Mouse (Mus musculus) embryonic facial prominence, embryonic 11.5 days (tissue): ENCODE results near the gene Eno4. TPM values are rescaled to one million over a fixed set of nuclear protein-coding genes. Genes with fewer than 3 reads are reported as not detected.

Experiments used
- ATAC-seq: fragments of 200-750 bp; cut with Nextera tagmentation; replicated peaks from 2 replicates; pipeline ENCODE4 v1.8.0; 2017; ENCODE audit warnings: low read depth; ENCODE audit not compliant: insufficient number of reproducible peaks, low FRiP score, low TSS enrichment
- DNase-seq: peaks from one replicate; pipeline ENCODE4 v3.0.0-alpha.2; 2015; ENCODE audit warnings: low spot score
- H3K27ac ChIP-seq: fragments of 300-500 bp; sonication (generic); replicated peaks from 2 replicates; pipeline ENCODE4 v1.5.1; 2014; ENCODE audit warnings: mild to moderate bottlenecking, low read depth, low read length, control low read depth
- H3K27me3 ChIP-seq: fragments of 300-500 bp; sonication (generic); 2 replicates; pipeline ENCODE4 v1.6.1; 2014; ENCODE audit warnings: mild to moderate bottlenecking, low read length, moderate library complexity, mixed read lengths; ENCODE audit not compliant: control insufficient read depth, insufficient read depth
- H3K36me3 ChIP-seq: fragments of 300-500 bp; sonication (generic); replicated peaks from 2 replicates; pipeline ENCODE4 v1.6.1; 2014; ENCODE audit warnings: low read depth, mild to moderate bottlenecking, low read length, moderate library complexity, mixed read lengths; ENCODE audit not compliant: control insufficient read depth, insufficient read depth
- H3K4me1 ChIP-seq: fragments of 300-500 bp; sonication (generic); 2 replicates; pipeline ENCODE4 v1.6.1; 2014; ENCODE audit warnings: low read length, mixed read lengths; ENCODE audit not compliant: control insufficient read depth, insufficient read depth
- H3K4me2 ChIP-seq: fragments of 300-500 bp; sonication (generic); 2 replicates; pipeline ENCODE4 v1.6.1; 2014; ENCODE audit warnings: low read depth, mild to moderate bottlenecking, control low read depth, low read length, moderate library complexity
- H3K4me3 ChIP-seq: fragments of 300-500 bp; sonication (generic); 2 replicates; pipeline ENCODE4 v1.5.1; 2014; ENCODE audit warnings: low read depth, low read length, control low read depth
- H3K9ac ChIP-seq: fragments of 300-500 bp; sonication (generic); replicated peaks from 2 replicates; pipeline ENCODE4 v1.6.1; 2014; ENCODE audit warnings: mild to moderate bottlenecking, control low read depth, low read length
- H3K9me3 ChIP-seq: fragments of 300-500 bp; sonication (generic); replicated peaks from 2 replicates; pipeline ENCODE4 v1.6.1; 2016; ENCODE audit warnings: mild to moderate bottlenecking, low read length, inconsistent platforms, mixed read lengths; ENCODE audit not compliant: control insufficient read depth
- WGBS: fragments of 180-500 bp; shearing (Covaris S2); extraction: QIAGEN DNeasy Blood & Tissue Kit; methylation state at CpG from one replicate; pipeline ENCODE4 v1.1.7; 2014; 5-methylcytosine and 5-hydroxymethylcytosine counted together
- polyA plus RNA-seq: library from polyadenylated mRNA; unstranded; fragments of >200 nt; fragmentation: Nextera tagmentation; extraction: Ambion mirVana; gene quantifications from 2 replicates; pipeline ENCODE4 v1.2.1, GENCODE M21; 2014

Gene Eno4
- polyA plus RNA-seq, 1 experiment from 2014 or later = 0.66 TPM

GRCm38 (mm10) chr19:58951521-58951920 lies 8.3 kb downstream of the Eno4 start:
- H3K4me2 ChIP-seq = no peak overlapping the region
- peaks cover 3% of the 10 kb centered on the region; the same call in 1 of the 2 replicates for H3K27me3 ChIP-seq
- no peak overlapping the region for H3K27ac ChIP-seq
- ATAC-seq = no peak
- no peaks in the 10 kb centered on the region for H3K9me3 ChIP-seq
- H3K9ac ChIP-seq = no peak overlapping the region
- no peak for DNase-seq
- 79% methylated on average over 3 of the region's 3 CpGs for WGBS
- no peaks in the 10 kb centered on the region for H3K4me1 ChIP-seq
- no peak overlapping the region for H3K4me3 ChIP-seq
- no peaks in the 10 kb centered on the region for H3K36me3 ChIP-seq

- 78% methylated on average over 12 of the region's 13 CpGs for WGBS
- Histone ChIP-seq H3K27ac (no peak overlapping the region), H3K9me3 (no peaks in the 10 kb centered on the region), H3K4me2 (no peak overlapping the region), H3K27me3 (peaks cover 3% of the 10 kb centered on the region; the same call in 1 of the 2 replicates), H3K4me1 (no peaks in the 10 kb centered on the region), H3K4me3 (no peak overlapping the region), H3K9ac (no peak overlapping the region), H3K36me3 (no peaks in the 10 kb centered on the region)
- DNase-seq = no peak
- no peak for ATAC-seq
Observed at GRCm38 (mm10) chr19:58952236-58952635, 9.0 kb downstream of the Eno4 start.

- H3K27me3 ChIP-seq = peaks cover 3% of the 10 kb centered on the region; the same call in 1 of the 2 replicates
- H3K9ac ChIP-seq = no peak overlapping the region
- 92% methylated on average over 8 of the region's 8 CpGs for WGBS
- H3K36me3 ChIP-seq = no peaks in the 10 kb centered on the region
- H3K4me2 ChIP-seq = no peak overlapping the region
- no peaks in the 10 kb centered on the region for H3K9me3 ChIP-seq
- no peak for DNase-seq
- no peak for ATAC-seq
- no peak overlapping the region for H3K4me3 ChIP-seq
- H3K27ac ChIP-seq = no peak overlapping the region
- H3K4me1 ChIP-seq = no peaks in the 10 kb centered on the region
Observed at GRCm38 (mm10) chr19:58954779-58955178, 11.6 kb downstream of the Eno4 start.

- Histone ChIP-seq H3K27me3 (no peaks in the 10 kb centered on the region), H3K27ac (no peak overlapping the region), H3K4me1 (no peaks in the 10 kb centered on the region), H3K9ac (no peak overlapping the region), H3K36me3 (no peaks in the 10 kb centered on the region), H3K4me2 (no peak overlapping the region), H3K4me3 (no peak overlapping the region), H3K9me3 (no peaks in the 10 kb centered on the region)
- DNase-seq = no peak
- 81% methylated on average over 8 of the region's 8 CpGs for WGBS
- ATAC-seq = no peak
Observed at GRCm38 (mm10) chr19:58963011-58963410, 19.8 kb downstream of the Eno4 start.

DNA sequence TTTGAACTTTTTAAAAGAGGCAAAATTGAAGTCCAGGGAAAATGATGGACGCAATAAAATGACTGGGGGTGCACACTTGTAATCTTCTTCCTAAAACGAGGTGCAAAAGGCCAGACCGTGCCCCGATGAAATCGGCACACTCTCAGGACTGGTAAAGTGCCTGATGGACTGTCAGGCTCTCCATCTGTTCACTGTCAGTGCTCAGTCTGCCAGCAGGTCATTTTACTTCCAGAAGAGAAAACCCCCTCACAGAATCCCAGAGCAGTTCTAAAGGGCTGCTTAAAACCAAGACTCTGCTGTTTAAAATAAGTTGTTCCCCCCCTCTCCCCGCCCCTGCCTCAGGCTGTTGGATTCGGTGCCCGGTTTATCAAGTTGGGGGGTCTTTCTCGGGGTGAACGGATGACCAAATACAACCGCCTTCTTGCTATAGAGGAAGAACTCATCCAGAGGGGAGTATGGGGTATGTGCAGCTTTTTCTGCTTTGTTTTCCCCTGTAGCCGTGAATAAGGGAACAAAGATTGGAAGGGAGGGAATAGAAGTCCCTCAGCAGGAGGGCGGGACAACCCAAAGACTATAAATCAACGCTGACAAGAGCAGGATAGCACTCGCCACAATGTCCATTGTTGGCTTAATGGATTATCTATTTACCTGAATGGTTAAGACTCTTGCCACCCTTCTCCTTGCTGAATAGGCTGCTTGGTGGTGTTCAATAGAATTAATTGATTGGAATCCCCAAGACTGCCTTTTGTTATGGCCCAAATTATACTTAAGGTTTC lies 25.7 kb downstream of the Eno4 start:
- Histone ChIP-seq H3K36me3 (no peaks in the 10 kb centered on the region), H3K27me3 (no peaks in the 10 kb centered on the region), H3K9me3 (no peaks in the 10 kb centered on the region), H3K9ac (no peak overlapping the region), H3K27ac (no peak overlapping the region), H3K4me1 (no peaks in the 10 kb centered on the region; the same call in 1 of the 2 replicates), H3K4me2 (no peak overlapping the region), H3K4me3 (no peak overlapping the region)
- DNase-seq (peak; percentile 18), ATAC-seq (no peak)
- WGBS = 31% methylated on average over 15 of the region's 15 CpGs

- no peak for ATAC-seq
- H3K4me2 ChIP-seq = no peak overlapping the region
- H3K9me3 ChIP-seq = no peaks in the 10 kb centered on the region
- no peak overlapping the region for H3K27ac ChIP-seq
- H3K9ac ChIP-seq = no peak overlapping the region
- no peak for DNase-seq
- peaks cover 3% of the 10 kb centered on the region for H3K4me1 ChIP-seq
- no peak overlapping the region for H3K4me3 ChIP-seq
- 83% methylated on average over 13 of the region's 13 CpGs for WGBS
- H3K27me3 ChIP-seq = no peaks in the 10 kb centered on the region
- H3K36me3 ChIP-seq = no peaks in the 10 kb centered on the region
Observed at GRCm38 (mm10) chr19:58970826-58971225, 27.6 kb downstream of the Eno4 start.

DNA sequence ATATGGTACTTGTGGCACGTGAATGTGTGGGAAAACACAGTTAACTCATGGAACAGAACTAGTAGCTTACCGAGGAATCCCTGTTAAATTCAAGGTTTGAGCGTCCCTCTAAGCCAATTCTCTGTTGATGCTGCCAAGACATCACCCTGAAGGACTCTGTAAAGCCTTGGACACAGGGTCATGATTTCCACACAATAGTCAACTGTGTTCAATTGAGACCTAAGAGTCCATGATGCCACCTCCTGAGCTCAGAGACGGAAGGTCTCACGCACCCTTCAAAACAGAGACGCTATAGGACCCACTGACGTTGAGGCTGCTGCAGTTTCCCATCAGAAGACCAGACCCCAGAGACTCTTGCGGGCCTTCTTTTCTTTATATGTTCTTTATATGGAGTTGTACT lies 30.9 kb downstream of the Eno4 start:
- peaks cover 3% of the 10 kb centered on the region for H3K4me1 ChIP-seq
- no peak for DNase-seq
- no peak for ATAC-seq
- H3K4me3 ChIP-seq = no peak overlapping the region
- no peak overlapping the region for H3K4me2 ChIP-seq
- no peaks in the 10 kb centered on the region for H3K27me3 ChIP-seq
- no peak overlapping the region for H3K27ac ChIP-seq
- WGBS = 86% methylated on average over 8 of the region's 8 CpGs
- no peaks in the 10 kb centered on the region for H3K9me3 ChIP-seq
- no peak overlapping the region for H3K9ac ChIP-seq
- H3K36me3 ChIP-seq = no peaks in the 10 kb centered on the region

DNA sequence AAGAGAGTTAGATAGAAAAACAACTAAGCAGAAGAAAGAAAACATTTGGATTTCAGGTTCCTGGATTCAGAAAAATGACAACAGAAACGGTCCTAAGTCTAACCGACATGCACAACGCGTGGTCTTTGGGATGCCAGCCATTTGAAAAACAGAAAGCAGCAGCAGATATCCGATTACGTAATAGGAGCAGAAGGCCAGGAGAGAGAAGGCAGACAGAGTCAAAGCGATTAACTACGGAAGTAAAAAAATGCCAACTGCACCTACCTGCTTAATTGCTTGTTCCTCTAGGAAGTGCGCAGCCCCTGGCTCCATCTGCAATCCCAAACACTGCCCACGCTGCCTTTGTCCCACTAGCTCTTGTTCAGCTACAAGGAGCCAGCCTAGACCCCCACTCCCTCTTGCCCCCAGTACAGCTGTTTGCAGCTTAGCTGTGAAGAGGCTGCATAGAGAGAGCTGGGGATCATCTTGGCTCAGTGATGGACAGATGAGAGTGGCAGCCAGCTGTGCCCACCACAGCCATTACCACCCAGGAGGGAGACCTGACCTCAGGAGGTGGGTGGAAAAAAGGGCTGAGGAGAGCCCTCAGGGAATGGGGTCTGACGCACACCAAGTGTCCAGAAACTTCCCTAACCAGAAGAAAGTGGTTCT lies 32.1 kb downstream of the Eno4 start:
- H3K4me2 ChIP-seq = no peak overlapping the region
- DNase-seq (no peak), ATAC-seq (no peak)
- no peak overlapping the region for H3K27ac ChIP-seq
- H3K9ac ChIP-seq = no peak overlapping the region
- H3K27me3 ChIP-seq = no peaks in the 10 kb centered on the region
- no peaks in the 10 kb centered on the region for H3K9me3 ChIP-seq
- H3K36me3 ChIP-seq = no peaks in the 10 kb centered on the region
- H3K4me3 ChIP-seq = no peak overlapping the region
- WGBS = 40% methylated on average over 11 of the region's 11 CpGs
- peaks cover 3% of the 10 kb centered on the region for H3K4me1 ChIP-seq
